Mouse (Mus musculus): ENCODE data around the gene Timm10.

DNA sequence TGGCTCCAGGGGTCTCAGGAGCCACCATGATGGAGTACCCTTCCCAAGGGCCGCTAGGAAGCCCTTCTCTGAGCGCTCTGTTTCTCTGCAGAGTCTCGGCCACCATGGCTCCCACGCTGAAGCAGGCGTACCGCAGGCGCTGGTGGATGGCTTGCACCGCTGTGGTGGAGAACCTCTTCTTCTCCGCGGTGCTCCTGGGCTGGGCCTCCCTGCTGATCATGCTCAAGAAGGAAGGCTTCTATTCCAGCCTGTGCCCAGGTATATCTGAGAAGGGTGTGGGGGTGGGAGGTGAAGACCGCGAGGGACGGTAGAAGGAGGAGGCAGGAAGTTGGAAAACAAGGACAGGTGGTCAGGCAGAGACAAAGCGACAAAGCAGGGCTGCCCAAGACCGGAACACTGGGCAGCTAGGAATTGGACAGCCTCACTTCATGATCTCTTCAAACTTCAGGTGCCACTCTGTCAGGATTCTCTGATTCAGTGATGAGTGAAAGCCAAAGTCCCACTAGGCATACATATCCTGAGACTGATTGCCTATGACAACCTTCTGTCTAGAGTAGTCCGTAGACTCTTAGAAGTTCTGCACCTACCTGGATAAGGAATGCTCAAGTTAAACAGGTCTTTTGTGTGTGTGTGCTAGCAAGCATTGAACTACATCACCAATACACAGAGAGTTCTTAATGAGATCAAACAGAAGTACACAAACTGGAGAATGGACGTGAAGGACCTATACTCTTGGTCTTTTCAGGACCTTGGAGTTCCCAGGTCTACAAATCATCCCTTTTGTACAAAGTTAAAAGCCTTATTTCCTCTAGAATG lies 14.2 kb downstream of the Timm10 start:
- TF ChIP-seq CTCF (IDR thresholded peaks at IDR 0.05; ENCODE audit: borderline replicate concordance, insufficient read depth, low read length) (no peak), POLR2A (IDR thresholded peaks at IDR 0.05; ENCODE audit: low read depth, low read length) (no peak)

Data from embryonic fibroblast, embryonic 13.5 days (primary cell).